Mouse (Mus musculus) testis, adult 2 months (tissue): ENCODE results near the gene Iqsec1.

Experiments used
- CTCF ChIP-seq: fragments of 200-500 bp; IDR thresholded peaks from 2 replicates; pipeline ENCODE4 v1.5.1; 2012; ENCODE audit warnings: low read depth, mild to moderate bottlenecking, inconsistent platforms, low read length, moderate library complexity; ENCODE audit not compliant: control insufficient read depth, insufficient read depth, insufficient replicate concordance
- POLR2A ChIP-seq: fragments of 200-500 bp; IDR thresholded peaks from 2 replicates; pipeline ENCODE4 v1.6.1; 2012; ENCODE audit warnings: low read depth, mild to moderate bottlenecking, inconsistent platforms, low read length, moderate library complexity; ENCODE audit not compliant: control insufficient read depth

DNA sequence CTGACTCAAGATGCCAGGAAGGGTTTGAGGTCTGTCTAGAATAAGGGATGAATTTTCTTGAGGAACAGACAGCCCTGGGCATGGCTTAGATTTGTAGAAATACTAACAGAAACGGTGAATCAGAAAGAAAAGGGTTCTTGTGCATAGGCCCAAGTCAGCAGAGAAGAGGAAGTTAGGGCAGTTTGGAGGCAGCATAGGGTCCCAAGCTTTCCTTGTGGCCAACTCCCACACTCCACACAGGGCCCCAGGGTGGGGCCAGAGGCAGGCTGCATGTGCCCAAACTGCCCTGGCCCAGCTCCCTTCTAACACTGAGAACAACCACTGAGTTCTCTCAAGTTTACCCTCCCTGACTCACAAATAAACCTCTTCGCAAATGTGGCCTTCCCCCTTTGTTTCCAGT, 187.7 kb downstream of the Iqsec1 start:
- TF ChIP-seq CTCF: no peak
- no peak for TF ChIP-seq POLR2A
